Mouse (Mus musculus) spleen, adult 2 months (tissue): ENCODE measurements around the gene Gm17545.

Experiments used
- CTCF ChIP-seq: fragments of 200-500 bp; IDR thresholded peaks from 2 replicates; pipeline ENCODE4 v1.5.1; 2011; ENCODE audit warnings: mild to moderate bottlenecking, inconsistent platforms; ENCODE audit not compliant: insufficient read depth, insufficient read length, insufficient replicate concordance; ENCODE audit errors: extremely low read depth
- POLR2A ChIP-seq: fragments of 200-500 bp; IDR thresholded peaks from 2 replicates; pipeline ENCODE4 v1.6.1; 2011; ENCODE audit warnings: low read depth, low read length, inconsistent platforms

GRCm38 (mm10) chr9:22457142-22457835 is 3.2 kb downstream of the Gm17545 start:
- no peak for TF ChIP-seq CTCF
- TF ChIP-seq POLR2A = no peak; the same call in 1 of the 2 replicates
